Mouse (Mus musculus) T-helper 2 cell (primary cell): ENCODE data around the gene Zbp1.

Source experiments
- in situ Hi-C: fragments of 300-600 bp; cut with MboI, MseI; formaldehyde crosslinking; loops from one replicate; pipeline ENCODE4 v1.15.1; 2025; ENCODE audit warnings: high pct_unique_total_duplicates

The Zbp1 gene

DNA sequence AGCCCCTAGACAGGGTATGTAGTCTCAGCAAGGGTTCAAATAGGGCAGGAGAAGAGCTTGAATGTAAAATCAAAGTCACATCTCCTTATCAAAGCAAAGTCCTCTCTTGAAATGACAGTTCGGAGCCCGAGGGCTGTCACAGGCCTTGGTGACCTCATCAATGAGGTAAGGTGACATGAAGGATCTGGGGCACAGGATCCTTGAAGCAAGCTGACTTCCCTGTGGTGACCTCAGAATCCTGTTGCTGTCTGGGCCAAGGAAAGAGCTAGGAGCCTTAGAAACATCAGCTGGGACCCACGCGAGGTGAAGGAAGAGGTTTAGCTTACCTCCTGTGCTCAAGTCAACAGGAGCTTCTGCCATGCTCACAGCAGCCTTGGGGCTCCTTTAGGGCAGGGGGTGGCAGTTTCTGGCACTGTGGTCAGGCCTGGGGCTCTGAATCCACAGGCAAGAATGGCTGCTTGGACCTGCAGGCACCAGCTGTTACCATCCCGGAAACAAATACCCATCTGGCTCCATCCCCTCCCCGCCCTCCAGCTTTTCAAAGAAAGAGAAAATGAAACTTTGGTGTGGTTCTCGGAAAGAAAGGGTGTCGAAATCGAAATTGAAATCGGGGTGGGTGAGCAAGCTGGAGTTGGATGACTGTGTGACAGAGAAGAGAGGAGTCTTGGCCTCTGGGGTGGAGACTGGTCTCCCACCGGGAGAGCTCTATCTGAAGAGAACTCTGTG, at the start of gene Zbp1:
Zbp1 (minus strand) TSS at position 508 of the 726 bp plus-strand sequence.
- in situ Hi-C loops: loop anchor here (5.0 kb wide), 1 partner anchor 234 kb away; no protein-coding TSS in a partner anchor

DNA sequence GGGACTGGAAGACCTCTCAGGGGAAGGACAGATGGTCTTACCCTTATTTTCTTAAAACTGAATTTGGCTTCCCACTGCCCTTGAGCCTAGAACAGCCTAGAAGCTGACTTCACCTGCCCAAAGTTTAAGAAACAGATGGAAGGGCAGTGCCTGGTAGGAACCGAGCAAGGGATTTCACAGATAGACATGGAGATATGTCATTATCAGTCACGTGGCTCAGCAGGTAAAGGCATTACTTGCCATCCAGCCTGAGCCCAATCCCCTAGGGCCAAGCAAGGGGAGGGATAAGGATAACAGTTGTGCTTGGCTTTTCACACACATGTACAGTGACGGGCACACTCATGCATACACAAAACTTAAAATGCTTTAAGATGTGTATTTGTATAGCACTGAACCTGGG, 48.8 kb upstream of the Zbp1 start:
- in situ Hi-C loops: no loop called here

DNA sequence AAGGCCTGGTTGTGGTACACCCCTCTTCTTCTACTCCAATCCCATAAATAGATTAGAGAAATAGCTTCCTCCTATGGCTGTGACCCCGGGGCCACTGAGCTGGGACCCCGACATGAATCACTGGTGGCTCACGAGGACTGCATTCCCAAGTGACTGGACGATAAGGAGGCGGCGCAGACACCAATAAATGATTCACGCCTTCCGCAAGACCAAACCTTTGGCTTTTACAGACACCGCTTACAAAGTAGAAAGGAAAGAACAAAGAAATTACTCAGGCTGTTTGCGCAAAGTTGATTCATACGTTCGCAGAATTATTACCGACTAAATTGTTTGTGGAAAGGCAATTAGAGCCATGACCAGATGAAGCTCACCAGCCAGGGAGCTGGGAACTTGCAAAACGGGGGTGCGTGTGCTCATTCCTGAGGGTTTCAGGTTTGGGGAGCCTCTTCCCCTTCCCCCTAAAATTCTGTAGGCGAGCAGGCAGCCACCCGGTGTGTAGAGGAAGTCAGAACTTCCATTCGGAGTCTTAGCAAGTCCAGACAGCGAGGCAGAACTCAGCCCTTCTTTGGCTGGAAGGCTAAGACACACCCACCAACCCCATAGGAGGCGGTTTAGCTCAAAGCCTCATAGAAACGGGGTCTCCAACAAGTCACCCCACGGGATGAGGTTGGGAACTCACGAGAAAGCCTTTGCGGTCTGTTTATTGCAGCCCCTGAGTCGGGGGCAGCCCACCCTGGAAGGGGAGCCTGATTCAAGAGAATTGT, 47.8 kb upstream of the Zbp1 start:
- in situ Hi-C loops: no loop called here

DNA sequence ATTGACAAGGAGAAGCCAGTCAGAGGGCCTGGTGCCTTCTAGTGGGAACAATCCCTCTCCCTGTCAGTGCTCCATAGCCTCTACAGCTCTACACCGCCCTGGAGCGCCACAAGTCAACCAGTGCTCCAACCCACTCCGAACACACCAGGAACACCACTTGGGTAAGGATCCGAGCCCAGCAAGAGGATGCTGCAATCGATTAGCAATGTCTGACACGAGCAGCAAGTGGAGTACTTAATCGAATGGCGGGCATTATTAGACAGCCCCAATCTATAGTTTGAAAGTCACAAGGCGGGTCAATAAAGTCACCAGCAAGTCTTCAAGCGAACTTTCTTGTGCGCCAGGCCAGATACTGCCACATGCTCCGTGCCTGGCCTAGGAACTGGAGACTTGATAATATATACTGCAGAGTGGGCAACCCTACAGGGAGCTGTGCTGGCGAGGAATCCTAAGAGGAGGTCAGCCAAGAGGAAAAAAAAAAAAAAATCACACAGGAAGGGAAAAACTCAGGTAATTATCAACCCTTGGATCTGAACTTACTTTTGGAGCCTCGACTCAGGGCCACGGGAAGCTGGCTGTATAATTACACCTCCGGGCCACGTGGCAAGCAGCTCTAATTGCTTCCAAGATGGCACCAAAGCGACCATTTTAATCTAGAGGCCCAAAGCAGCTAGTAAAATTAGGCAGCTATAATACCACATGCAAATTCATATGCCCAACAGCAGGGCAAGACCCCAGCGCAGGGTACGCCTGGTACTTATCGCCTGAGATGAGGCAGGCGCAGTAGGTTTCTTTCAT, 46.9 kb upstream of the Zbp1 start:
- in situ Hi-C loops: no loop called here

DNA sequence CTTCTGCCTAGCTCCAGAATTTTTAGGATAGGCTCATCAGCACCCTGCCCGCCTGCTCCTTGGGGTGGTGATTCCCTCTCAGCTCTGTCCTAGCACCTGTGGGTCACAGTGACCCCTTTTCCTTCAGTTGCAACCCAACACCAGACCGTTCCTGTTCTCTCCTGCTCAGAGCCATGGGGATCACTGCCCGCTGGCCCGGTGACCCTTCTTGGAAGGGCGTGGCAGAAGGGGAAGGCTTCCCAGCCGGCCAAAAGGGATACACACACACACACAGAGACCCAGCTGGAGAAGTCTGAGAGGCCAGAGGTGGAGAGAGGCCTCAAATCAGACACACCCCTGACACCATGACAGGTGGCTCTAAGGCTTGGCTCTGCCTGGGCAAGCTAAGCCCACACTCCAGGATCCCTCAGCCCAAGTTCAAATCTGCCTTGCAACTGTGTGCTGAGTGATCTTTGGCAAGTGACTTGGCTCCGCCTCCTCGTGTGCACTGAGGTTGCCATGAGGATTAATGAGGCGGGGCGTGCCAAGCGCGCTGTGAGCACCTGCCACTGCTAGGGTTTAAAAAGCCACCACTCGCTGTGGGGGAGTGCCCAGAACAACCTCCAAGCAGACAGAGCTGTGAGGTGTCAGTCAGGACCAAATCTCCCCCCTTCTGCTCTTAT, 45.9 kb upstream of the Zbp1 start:
- in situ Hi-C loops: no loop called here

DNA sequence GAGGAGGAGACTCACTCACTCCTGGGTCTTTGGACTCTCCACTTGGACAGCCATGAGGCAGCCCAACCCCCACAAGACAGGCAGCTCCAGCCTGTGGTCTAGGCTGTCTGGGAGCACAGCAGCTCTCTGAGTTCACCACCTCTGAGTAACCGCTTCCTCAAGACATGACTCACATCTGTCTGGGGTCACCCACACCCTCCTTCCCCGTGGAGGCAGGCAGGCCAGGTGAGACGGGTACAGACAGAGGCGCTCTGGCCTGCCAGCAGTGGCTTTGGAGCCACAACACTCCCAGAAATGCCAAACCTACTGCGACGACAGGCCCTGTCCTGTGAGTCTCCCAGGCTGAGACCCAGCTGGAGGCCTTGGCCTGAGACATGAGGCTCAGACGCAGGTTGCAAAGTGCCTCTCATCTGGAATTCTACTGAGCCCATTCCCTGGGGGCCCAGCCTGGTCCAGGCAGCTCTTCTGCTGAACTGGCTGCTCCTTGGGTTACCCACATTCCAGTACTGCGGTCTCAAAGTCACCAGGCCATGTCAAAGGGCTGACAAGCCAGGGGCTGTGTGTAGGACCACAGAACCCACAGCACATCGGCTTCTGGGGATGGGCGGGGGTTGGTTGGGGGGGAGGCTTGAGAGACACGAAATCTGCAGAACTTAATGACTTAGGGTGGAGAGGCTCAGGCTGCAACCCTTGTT, 45.1 kb upstream of the Zbp1 start:
- in situ Hi-C loops: no loop called here

DNA sequence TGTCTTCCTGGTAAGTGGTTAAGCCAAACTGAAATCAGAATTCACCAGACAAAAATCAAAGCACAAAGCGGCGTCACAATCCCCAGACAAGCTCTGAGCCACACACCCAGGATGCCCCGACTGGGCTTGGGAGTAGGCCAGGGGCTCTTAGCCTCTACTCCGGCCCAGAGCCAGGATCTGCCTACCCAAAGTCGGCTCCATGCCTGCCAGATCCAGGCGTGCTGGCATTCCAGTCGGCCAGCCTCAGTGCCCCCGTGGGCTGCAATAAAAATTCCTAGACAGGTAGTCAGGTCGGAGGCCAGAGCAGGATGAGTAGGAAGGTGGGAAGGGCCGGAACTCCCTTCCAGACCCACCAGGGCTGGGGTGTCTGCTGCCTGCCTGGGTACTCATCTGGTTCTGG, 42.8 kb upstream of the Zbp1 start:
- in situ Hi-C loops: no loop called here

DNA sequence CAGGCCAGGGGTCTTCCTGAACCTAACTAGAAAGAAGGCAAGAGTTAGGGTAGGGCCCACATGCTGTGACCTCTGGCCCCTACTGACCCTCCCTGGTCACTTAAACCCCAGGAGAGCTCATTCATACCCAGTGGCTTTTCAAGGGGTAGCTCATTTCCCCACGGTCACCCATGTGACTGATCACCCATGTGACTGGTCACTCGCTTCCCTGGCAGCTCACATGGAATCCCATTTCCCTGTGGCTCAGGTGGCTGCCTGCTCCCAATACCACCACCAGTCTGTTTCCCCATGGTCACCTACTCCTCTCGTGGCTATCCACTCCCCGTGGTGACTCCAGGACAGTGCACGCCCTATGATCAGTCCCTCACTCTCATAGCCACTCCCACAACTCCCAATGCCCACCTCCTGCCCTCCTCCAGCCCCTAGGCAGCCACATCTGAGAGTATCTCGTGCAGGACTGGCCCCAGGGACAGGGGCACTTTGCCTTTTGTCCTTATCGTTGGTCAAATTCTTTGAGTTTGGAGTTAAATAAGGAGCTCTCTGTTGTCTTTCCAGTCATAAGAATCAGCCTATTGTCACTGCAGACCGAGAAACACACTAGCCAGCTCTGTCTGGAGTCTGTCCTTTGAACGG, 39.9 kb upstream of the Zbp1 start:
- in situ Hi-C loops: no loop called here

DNA sequence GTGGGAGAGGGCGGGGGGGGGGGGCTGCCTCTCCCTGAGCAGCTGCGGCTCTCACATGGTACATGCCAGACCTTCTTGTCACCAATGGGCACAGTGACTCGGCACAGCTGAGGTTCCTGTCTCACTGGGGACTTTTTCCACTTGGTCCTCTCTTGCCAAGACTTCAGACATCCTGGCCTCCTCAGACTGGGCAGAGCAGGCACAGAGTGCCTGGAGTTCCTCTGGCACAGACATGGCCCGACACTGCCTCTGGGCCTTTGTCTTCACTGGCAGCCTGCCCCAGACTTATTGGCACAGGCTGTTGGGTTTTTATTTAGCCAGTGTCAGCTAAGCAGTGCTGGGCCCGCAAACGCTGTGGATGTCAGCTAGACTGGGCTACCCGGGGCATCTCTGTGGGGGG, 38.9 kb upstream of the Zbp1 start:
- in situ Hi-C loops: no loop called here

DNA sequence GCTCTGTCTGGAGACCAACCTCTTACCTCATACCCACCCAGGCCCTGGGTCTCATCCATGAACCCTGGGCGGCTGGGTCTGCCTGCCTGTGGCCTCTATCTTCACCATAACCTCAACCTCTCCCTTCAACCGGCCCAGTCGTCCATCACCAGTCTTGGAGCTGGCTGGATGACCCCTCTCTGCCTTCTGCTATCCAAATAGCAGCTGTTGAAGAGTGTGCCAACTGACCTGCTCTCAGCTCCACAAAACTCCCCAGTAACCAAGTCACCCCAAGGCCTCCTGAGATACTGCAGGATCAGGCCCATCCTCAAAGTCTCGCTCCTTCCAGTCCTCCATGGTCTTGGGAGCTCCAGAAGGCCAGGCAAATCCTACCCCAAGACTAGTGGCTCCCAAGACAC, 37.8 kb upstream of the Zbp1 start:
- in situ Hi-C loops: no loop called here

DNA sequence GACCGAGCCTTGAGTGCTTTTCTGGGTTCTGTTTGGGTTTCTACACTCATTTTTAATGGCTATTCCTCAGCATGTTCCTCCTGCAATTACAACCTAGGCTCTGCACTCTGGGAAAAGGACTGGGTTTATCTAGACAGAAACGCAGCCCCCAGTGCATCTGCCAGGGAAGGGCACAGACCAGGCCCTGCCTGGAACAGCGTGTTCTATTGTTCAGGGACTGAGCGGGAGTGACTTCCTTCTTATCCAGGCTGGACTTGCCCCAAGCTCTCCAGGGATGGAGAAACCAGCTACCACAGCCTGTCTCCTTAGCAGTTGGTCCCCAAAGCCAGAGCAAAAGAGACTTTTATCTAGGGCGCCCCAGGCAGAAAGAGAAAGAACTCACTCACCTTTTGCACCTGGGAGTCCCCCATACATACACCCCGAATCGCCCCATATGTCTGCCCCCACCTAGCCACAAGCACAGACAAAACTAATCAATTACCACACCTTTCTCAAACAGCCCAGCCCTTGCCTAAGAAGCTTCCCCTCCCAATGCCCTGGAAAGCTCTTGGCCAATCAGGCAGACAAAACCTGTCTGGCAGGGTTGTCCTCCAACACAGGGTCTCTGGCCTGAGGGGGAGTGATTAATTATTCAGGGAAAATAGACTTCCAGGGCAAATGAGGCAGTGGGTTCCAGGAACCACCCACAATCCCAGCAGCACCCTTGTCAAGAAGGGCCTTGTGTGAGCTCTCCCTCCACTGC, 37.3 kb upstream of the Zbp1 start:
- in situ Hi-C loops: no loop called here

DNA sequence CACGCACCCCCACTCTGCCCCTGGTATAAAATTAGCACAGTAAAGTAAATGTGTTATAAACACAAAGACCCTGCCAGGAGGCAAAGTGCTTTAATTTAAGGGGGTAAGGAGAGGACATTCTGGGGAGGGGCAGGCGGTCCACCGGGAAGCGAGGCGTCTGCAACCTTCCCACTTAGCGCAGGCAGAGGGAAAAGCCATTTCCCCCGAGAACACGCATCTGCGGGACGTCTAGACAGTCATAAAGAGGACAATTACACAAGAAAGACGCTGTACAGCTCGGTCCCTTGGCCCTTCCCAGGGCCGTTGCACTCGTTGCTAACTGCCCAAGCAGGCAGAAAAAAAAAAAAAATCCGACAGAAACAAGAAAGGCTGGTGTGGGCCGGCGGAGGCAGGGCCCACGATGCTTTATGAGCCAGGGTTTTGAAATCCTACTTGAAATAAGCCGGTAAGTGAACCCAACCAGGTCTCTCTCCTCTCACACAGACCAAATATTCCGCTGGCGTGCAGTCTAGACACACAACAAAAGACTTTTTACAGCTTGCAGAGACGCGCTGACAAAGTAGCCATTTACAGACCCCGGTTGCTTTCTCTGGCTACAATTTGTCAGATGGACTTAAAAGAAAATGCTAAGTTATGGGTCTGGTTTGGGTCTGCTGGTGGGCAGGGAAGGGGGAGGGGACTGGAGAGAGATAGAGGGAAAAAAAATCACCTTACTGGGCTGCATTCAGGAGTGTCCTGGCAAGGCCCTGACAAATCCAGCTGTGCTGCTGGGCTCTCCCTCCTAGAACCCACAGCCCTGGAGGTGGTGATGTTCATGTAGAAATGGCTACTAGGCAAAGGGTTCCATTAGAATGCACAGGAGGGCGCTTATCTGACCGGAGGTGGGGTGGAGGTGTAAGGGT, 35.3 kb upstream of the Zbp1 start:
- in situ Hi-C loops: no loop called here

DNA sequence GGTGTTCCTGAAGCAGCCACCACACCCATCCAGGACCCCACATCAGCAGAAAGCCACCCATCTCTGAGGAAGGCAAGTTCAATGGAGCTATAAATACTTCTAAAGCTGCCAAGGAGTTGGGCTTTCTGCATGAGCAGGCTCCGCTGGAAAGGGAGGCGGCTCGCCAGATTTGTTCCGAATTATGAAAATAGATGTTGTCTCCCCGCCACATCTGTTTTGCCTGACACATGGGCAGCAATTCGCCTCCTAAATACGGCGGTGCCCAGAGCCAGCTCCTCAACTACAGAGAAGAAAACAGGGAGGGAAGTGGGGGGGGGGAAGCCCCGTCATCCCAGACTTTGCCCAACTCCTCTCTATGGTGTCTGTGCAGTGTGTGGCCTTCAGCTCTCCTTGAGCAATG, 33.0 kb upstream of the Zbp1 start:
- in situ Hi-C loops: no loop called here

DNA sequence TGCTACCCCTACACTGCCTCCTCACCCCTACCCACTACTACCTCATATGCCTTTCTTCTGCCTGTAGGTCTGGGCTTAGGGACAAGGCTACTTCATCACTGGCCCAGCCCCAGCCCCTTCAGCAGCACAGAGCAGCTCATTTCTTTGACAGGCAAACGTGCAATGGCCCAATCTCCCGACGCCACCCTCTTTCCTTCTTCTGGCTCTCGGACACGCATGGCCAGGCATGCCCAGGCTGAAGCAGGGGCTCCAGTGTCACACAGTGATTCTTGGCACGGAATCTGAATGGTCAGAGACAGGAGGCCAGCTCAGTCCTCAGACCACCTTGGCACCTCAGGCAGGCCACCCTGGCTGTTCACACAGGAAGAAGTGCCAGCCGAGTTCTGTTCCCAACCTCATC, 32.4 kb upstream of the Zbp1 start:
- in situ Hi-C loops: no loop called here

DNA sequence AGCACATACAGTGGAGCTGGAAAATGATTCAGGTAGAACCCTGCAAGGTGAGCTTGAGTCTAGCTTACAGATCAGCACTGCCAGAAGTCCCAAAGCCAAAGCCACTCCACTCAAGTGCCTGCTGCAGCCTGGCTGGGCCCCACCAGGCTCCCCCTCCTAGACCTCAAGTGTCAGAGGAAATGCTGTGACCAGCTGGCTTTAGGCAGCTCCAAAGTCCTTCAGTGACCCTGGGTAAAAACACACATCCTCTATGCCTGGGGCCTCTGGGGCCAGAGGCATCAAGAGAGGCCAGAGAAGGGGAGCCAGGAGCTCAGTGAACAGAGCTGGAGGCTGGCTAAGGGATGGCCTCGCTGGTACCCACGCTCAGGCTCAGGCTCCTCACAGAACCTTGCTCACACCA, 31.7 kb upstream of the Zbp1 start:
- in situ Hi-C loops: no loop called here

DNA sequence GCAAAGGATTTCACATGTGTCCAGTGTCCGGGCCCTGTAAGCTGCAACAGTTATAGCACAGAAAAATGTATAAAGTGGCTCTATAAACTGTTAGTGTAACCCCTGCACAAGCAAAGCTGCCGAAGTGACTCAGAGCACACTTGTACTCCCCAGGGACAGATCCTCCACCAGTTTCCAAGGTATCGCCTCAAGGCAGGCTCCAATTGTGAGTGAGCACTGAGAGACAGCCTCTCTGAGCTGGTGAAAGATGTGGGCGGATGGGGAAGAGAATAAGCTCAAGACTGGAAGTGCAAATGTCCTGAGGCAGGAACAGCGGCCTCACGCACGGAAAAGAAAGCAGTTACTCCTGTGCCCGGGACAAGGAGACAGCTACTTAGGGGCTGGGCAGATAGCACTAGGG, 31.2 kb upstream of the Zbp1 start:
- in situ Hi-C loops: no loop called here

DNA sequence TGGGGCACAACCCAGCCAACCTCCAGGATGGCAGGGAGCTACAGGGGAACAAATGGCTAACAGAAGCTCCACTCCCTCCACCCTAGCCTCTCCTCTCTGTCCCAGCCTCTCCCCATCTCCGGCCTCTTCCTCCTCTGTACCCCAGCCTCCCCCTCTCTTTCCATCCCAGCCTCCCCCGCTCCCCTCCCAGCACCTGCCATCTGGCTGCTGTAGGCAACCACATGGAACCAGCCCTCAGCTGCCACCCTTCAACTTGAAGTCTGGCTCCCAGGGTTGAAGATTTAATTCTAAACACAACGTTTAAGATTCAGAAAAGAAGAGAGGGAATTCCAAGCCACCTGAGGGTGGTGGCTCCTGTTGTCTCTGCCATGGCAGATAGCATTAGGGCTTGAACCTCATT, 30.7 kb upstream of the Zbp1 start:
- in situ Hi-C loops: no loop called here

DNA sequence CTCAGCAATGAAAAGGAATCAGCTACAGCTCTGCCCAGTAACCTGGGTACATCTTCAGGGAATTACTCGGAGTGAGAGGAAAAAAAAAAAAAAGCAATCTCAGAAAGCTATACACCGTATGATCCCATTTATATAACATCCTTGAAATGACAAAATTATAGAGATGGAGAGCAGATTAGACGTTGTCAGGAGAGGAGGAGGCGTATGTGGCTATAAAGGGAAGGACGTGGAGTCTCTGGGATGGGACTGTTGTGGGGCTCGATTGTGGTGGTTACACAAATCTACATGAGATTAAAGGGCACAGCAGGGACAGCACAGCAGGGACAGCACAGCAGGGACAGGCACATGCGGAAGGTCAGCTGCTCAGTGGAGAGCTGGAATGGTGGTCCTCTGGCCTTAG, 30.1 kb upstream of the Zbp1 start:
- in situ Hi-C loops: no loop called here

DNA sequence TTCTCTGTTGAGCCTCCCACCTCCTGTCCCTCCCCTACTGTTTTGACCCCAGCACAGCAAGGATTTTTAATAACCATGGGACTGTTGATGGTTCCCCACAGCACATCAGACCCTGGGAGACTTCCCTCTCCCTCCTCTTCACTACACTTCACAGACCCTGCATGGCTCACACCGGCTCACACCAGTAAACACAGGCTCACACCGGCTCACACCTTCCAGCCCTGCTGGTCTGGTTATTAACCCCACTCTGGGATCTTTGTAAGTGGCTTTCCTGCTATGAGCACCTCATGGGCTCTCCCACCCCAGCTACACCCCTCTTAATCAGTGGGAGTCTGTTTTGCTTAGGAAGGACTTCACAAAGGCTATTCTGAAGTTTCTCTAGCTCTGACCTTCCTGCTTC, 29.2 kb upstream of the Zbp1 start:
- in situ Hi-C loops: no loop called here
